Mouse (Mus musculus) lung, embryonic 14.5 days (tissue): ENCODE measurements at regions not wholly inside any gene's neighbourhood (a gene's known extent, or its start where the extent isn't known, plus 50 kb on each side); places are given as distances from the start of the nearest gene placed in this dataset.
A peak's percentile ranks its signal among the peaks of the same experiment; 100 is the strongest.
"Not testable (repeated sequence)": the region's sequence is repeated elsewhere in the genome, so short reads cannot be mapped to it uniquely, and the experiment has no call there.

Experiments
- ATAC-seq: fragments of 200-750 bp; cut with Nextera tagmentation; 2 replicates; pipeline ENCODE4 v1.8.0; 2017; ENCODE audit warnings: mild to moderate bottlenecking, moderate TSS enrichment, moderate library complexity; ENCODE audit not compliant: insufficient read depth
- DNase-seq: peaks from one replicate; pipeline ENCODE4 v3.0.0-alpha.2; 2015
- H3K27ac ChIP-seq: fragments of 300-500 bp; sonication (generic); 2 replicates; pipeline ENCODE4 v1.5.1; 2014; ENCODE audit warnings: low read depth, mild to moderate bottlenecking, moderate library complexity
- H3K27me3 ChIP-seq: fragments of 300-500 bp; sonication (generic); 2 replicates; pipeline ENCODE4 v1.6.1; 2014; ENCODE audit warnings: low read length, control low read depth; ENCODE audit not compliant: insufficient read depth
- H3K36me3 ChIP-seq: fragments of 300-500 bp; sonication (generic); 2 replicates; pipeline ENCODE4 v1.6.1; 2014; ENCODE audit warnings: control low read depth; ENCODE audit not compliant: insufficient read depth
- H3K4me1 ChIP-seq: fragments of 300-500 bp; sonication (generic); 2 replicates; pipeline ENCODE4 v1.6.1; 2014; ENCODE audit warnings: antibody characterized with exemption, control low read depth; ENCODE audit not compliant: insufficient read depth
- H3K4me2 ChIP-seq: fragments of 300-500 bp; sonication (generic); 2 replicates; pipeline ENCODE4 v1.6.1; 2014; ENCODE audit warnings: mild to moderate bottlenecking
- H3K4me3 ChIP-seq: fragments of 300-500 bp; sonication (generic); 2 replicates; pipeline ENCODE4 v1.5.1; 2014; ENCODE audit warnings: low read depth, low read length
- H3K9ac ChIP-seq: fragments of 300-500 bp; sonication (generic); 2 replicates; pipeline ENCODE4 v1.6.1; 2014
- H3K9me3 ChIP-seq: fragments of 300-500 bp; sonication (generic); 2 replicates; pipeline ENCODE4 v1.6.1; 2016; ENCODE audit warnings: low read depth, low read length, control low read depth
- CTCF ChIP-seq: IDR thresholded peaks from 2 replicates; pipeline ENCODE4 v1.5.1; 2016; ENCODE audit warnings: antibody characterized with exemption, low read depth
- WGBS: fragments of 180-500 bp; shearing (Covaris S2); extraction: QIAGEN DNeasy Blood & Tissue Kit; methylation state at CpG from one replicate; pipeline ENCODE4 v1.1.7; 2014; 5-methylcytosine and 5-hydroxymethylcytosine counted together

DNA sequence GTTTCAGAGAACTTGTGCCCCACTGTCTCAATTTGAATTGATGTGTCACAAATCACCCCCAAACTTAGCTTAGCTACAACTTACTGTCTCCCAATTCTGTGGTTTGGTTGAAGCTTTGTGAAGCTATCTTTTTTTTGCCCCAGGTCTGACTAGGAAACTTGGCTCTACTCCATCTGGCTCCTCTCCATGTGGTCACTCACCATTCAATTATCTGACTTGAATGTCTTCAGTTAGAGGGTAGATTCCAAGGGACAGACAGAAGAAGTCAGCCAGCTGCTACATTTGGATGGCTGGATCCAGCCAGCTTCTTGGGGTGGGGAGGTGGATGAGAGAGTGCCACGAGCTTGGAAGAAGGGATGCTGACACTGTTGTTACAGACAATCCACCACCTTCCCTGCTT, 163.0 kb downstream of the Osr1 start:
- TF ChIP-seq CTCF, result no peak
- 22% methylated on average over 1 of the region's 1 CpGs for WGBS
- Histone ChIP-seq H3K27ac (no peak overlapping the region), H3K27me3 (no peaks in the 10 kb centered on the region), H3K9me3 (no peaks in the 10 kb centered on the region), H3K36me3 (no peaks in the 10 kb centered on the region), H3K4me2 (no peak overlapping the region), H3K4me1 (no peaks in the 10 kb centered on the region), H3K9ac (no peak overlapping the region), H3K4me3 (no peak overlapping the region)
- DNase-seq (peak; percentile 67), ATAC-seq (0 out of 2 replicates have a peak, but pooled peaks have one; percentile 31)

- peak; percentile 92 for DNase-seq
- Histone ChIP-seq H3K4me1 (0 out of 2 replicates have a peak, but pooled peaks cover 7% of the 10 kb centered on the region), H3K27me3 (no peaks in the 10 kb centered on the region), H3K36me3 (no peaks in the 10 kb centered on the region), H3K27ac (no peak overlapping the region), H3K9ac (no peak overlapping the region), H3K4me3 (no peak overlapping the region), H3K9me3 (no peaks in the 10 kb centered on the region), H3K4me2 (no peak overlapping the region)
- TF ChIP-seq CTCF, result no peak
- ATAC-seq, result peak; percentile 98
- WGBS, result 19% methylated on average over 6 of the region's 6 CpGs
Observed at GRCm38 (mm10) chr12:9744709-9745395, 174.9 kb downstream of the Osr1 start.

- Histone ChIP-seq H3K4me2 (no peak overlapping the region), H3K4me1 (no peaks in the 10 kb centered on the region), H3K36me3 (no peaks in the 10 kb centered on the region), H3K9ac (no peak overlapping the region), H3K27me3 (no peaks in the 10 kb centered on the region), H3K4me3 (no peak overlapping the region), H3K27ac (no peak overlapping the region), H3K9me3 (no peaks in the 10 kb centered on the region)
- no peak for TF ChIP-seq CTCF
- 82% methylated on average over 6 of the region's 6 CpGs for WGBS
- ATAC-seq (no peak), DNase-seq (no peak)
Observed at GRCm38 (mm10) chr12:9751261-9752078, 181.6 kb downstream of the Osr1 start.

GRCm38 (mm10) chr12:9752079-9752450, 182.1 kb downstream of the Osr1 start:
- Histone ChIP-seq H3K36me3 (no peaks in the 10 kb centered on the region), H3K4me1 (no peaks in the 10 kb centered on the region), H3K27ac (no peak overlapping the region), H3K9me3 (no peaks in the 10 kb centered on the region), H3K4me2 (no peak overlapping the region), H3K4me3 (no peak overlapping the region), H3K9ac (no peak overlapping the region), H3K27me3 (no peaks in the 10 kb centered on the region)
- no peak for TF ChIP-seq CTCF
- WGBS, result 57% methylated on average over 6 of the region's 6 CpGs
- DNase-seq (no peak), ATAC-seq (no peak)

- Histone ChIP-seq H3K9ac (no peak overlapping the region), H3K27ac (no peak overlapping the region), H3K27me3 (no peaks in the 10 kb centered on the region), H3K36me3 (no peaks in the 10 kb centered on the region), H3K4me1 (no peaks in the 10 kb centered on the region), H3K4me2 (no peak overlapping the region), H3K9me3 (no peaks in the 10 kb centered on the region), H3K4me3 (no peak overlapping the region)
- 27% methylated on average over 1 of the region's 1 CpGs for WGBS
- no peak for TF ChIP-seq CTCF
- DNase-seq (peak; percentile 48), ATAC-seq (no peak)
Observed at GRCm38 (mm10) chr12:9756411-9756810, 186.5 kb downstream of the Osr1 start.

GRCm38 (mm10) chr12:9760818-9761217, 190.9 kb downstream of the Osr1 start:
- H3K4me2 ChIP-seq, result no peak overlapping the region
- 52% methylated on average over 5 of the region's 5 CpGs for WGBS
- H3K27me3 ChIP-seq, result no peaks in the 10 kb centered on the region
- no peak for TF ChIP-seq CTCF
- DNase-seq (no peak), ATAC-seq (no peak)
- H3K4me1 ChIP-seq, result no peaks in the 10 kb centered on the region
- no peaks in the 10 kb centered on the region for H3K9me3 ChIP-seq
- no peak overlapping the region for H3K27ac ChIP-seq
- H3K9ac ChIP-seq, result no peak overlapping the region
- H3K36me3 ChIP-seq, result no peaks in the 10 kb centered on the region
- H3K4me3 ChIP-seq, result no peak overlapping the region

GRCm38 (mm10) chr12:9762291-9762811, 192.4 kb downstream of the Osr1 start:
- H3K4me2 ChIP-seq, H3K27ac ChIP-seq, H3K36me3 ChIP-seq, H3K4me3 ChIP-seq, H3K27me3 ChIP-seq, H3K4me1 ChIP-seq, H3K9me3 ChIP-seq, ATAC-seq, H3K9ac ChIP-seq: not testable (repeated sequence)
- 46% methylated on average over 2 of the region's 2 CpGs for WGBS
- DNase-seq, result peak; percentile 61
